Mouse (Mus musculus): ENCODE measurements around the gene Mast4. TPM values are rescaled to one million over a fixed set of nuclear protein-coding genes. Genes with fewer than 3 reads are reported as not detected.

Gene Mast4
- total and polyA plus RNA-seq, 3 experiments, result 0.99 to 7.4 (median 6.1) TPM

DNA sequence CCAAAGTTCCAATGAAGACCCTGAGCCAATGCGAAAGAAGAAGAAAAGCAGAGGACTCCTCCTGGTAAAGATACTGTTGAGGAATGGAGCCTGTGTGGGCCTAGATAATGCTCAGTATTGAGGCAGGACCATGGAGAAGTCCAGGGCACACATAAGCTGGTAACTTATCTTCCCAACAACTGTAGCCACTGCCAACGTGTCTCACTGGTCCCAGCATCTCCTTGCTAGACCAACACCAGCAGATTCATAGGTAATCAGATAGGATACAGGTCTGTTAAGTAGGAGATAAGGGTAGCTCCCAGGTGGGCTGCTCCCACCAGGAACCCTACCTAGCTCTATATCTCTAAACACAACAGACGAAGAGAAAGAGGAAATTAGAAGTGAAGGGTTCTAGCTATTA, 116.8 kb downstream of the Mast4 start:
- H3K79me2 ChIP-seq (replicated peaks; ENCODE audit: control insufficient read depth, extremely low read depth, insufficient read depth, poor library complexity, severe bottlenecking), result no peaks in the 10 kb centered on the region
- H3K9me3 ChIP-seq (replicated peaks; ENCODE audit: low read length), result no peaks in the 10 kb centered on the region
- H3K4me3 ChIP-seq (replicated peaks in 1 of 3; ENCODE audit: low read depth in 2 of 3, low read length in 2 of 3, poor library complexity in 1 of 3), result no peak overlapping the region
- TF ChIP-seq MAFK (IDR thresholded peaks at IDR 0.05; ENCODE audit: insufficient replicate concordance, low read length) (no peak), RAD21 (IDR thresholded peaks at IDR 0.05; ENCODE audit: low read depth, low read length) (no peak), SMC3 (IDR thresholded peaks at IDR 0.05; ENCODE audit: low read depth, low read length) (no peak), BHLHE40 (IDR thresholded peaks at IDR 0.05; ENCODE audit: low read depth, low read length) (no peak), ETS1 (conservative IDR thresholded peaks at IDR 0.05; ENCODE audit: low read depth, low read length) (no peak), CHD1 (IDR thresholded peaks at IDR 0.05; ENCODE audit: low read depth, low read length) (no peak), POLR2AphosphoS2 (IDR thresholded peaks at IDR 0.05; ENCODE audit: low read depth, low read length) (no peak), TCF12 (IDR thresholded peaks at IDR 0.05; ENCODE audit: low read depth, low read length) (no peak), MAX (IDR thresholded peaks at IDR 0.05; ENCODE audit: low read length) (no peak), RCOR1 (conservative IDR thresholded peaks at IDR 0.05; ENCODE audit: low read depth, low read length) (no peak), HCFC1 (IDR thresholded peaks at IDR 0.05; ENCODE audit: low read depth, low read length) (no peak)
- dilution Hi-C loops (cut with MboI; ENCODE audit: extremely low pct_ligation_motif_present, extremely low pct_unique_long_range_greater_than_20kb, low sequenced_read_pairs), result no loop called here
- no peaks in the 10 kb centered on the region for H3K36me3 ChIP-seq (replicated peaks in 1 of 2; ENCODE audit: control insufficient read depth in 1 of 2, insufficient read depth in 1 of 2, low read length in 1 of 2)
- no peak overlapping the region for H3K4me2 ChIP-seq (ENCODE audit: insufficient read depth, low read depth, poor library complexity, severe bottlenecking)
- H3K9ac ChIP-seq (ENCODE audit: insufficient read depth, low read depth), result no peak overlapping the region
- no peaks in the 10 kb centered on the region for H3K4me1 ChIP-seq (ENCODE audit: control insufficient read depth in 1 of 2, insufficient read depth in 2 of 2)
- no peaks in the 10 kb centered on the region for H3K27me3 ChIP-seq (replicated peaks)
- H3K27ac ChIP-seq (ENCODE audit: insufficient read depth, low read depth), result no peak overlapping the region
- in situ Hi-C loops (cut with MboI; ENCODE audit: low pct_ligation_motif_present, low pct_unique_long_range_greater_than_20kb, low sequenced_read_pairs), result no loop called here
- DNase-seq (ENCODE audit: extremely low read depth), result no peak

GRCm38 (mm10) chr13:103214506-103214905, 119.8 kb downstream of the Mast4 start:
- Histone ChIP-seq H3K9ac (ENCODE audit: insufficient read depth, low read depth) (no peak overlapping the region), H3K9me3 (replicated peaks; ENCODE audit: low read length) (no peaks in the 10 kb centered on the region), H3K27me3 (replicated peaks) (no peaks in the 10 kb centered on the region), H3K27ac (ENCODE audit: insufficient read depth, low read depth) (no peak overlapping the region), H3K79me2 (replicated peaks; ENCODE audit: control insufficient read depth, extremely low read depth, insufficient read depth, poor library complexity, severe bottlenecking) (no peaks in the 10 kb centered on the region), H3K36me3 (replicated peaks in 1 of 2; ENCODE audit: control insufficient read depth in 1 of 2, insufficient read depth in 1 of 2, low read length in 1 of 2) (no peaks in the 10 kb centered on the region), H3K4me2 (ENCODE audit: insufficient read depth, low read depth, poor library complexity, severe bottlenecking) (no peak overlapping the region), H3K4me3 (replicated peaks in 1 of 3; ENCODE audit: low read depth in 2 of 3, low read length in 2 of 3, poor library complexity in 1 of 3) (no peak overlapping the region), H3K4me1 (ENCODE audit: control insufficient read depth in 1 of 2, insufficient read depth in 2 of 2) (no peaks in the 10 kb centered on the region)
- in situ Hi-C loops (cut with MboI; ENCODE audit: low pct_ligation_motif_present, low pct_unique_long_range_greater_than_20kb, low sequenced_read_pairs) (no loop called here), dilution Hi-C loops (cut with MboI; ENCODE audit: extremely low pct_ligation_motif_present, extremely low pct_unique_long_range_greater_than_20kb, low sequenced_read_pairs) (no loop called here)
- no peak for DNase-seq (ENCODE audit: extremely low read depth)
- no peak for TF ChIP-seq JUND (conservative IDR thresholded peaks at IDR 0.05; ENCODE audit: low read depth, low read length)
- TF ChIP-seq MAX (IDR thresholded peaks at IDR 0.05; ENCODE audit: low read length), result no peak
- no peak for TF ChIP-seq EP300 (IDR thresholded peaks at IDR 0.05; ENCODE audit: low read length)
- no peak for TF ChIP-seq POLR2AphosphoS2 (IDR thresholded peaks at IDR 0.05; ENCODE audit: low read depth, low read length)
- no peak for TF ChIP-seq ETS1 (conservative IDR thresholded peaks at IDR 0.05; ENCODE audit: low read depth, low read length)
- TF ChIP-seq ZNF384 (IDR thresholded peaks at IDR 0.05; ENCODE audit: low read depth, low read length), result no peak
- TF ChIP-seq POLR2A (IDR thresholded peaks at IDR 0.05; ENCODE audit: low read depth, low read length), result no peak
- no peak for TF ChIP-seq MAFK (IDR thresholded peaks at IDR 0.05; ENCODE audit: insufficient replicate concordance, low read length)
- TF ChIP-seq CHD2 (IDR thresholded peaks at IDR 0.05; ENCODE audit: low read length), result no peak

Data from CH12.LX (cell line).